Mouse (Mus musculus): Measurements from ENCODE around the gene Neurl2. TPM values are rescaled to one million over a fixed set of nuclear protein-coding genes. Genes with fewer than 3 reads are reported as not detected.

Gene Neurl2
- polyA plus RNA-seq, 1 experiment from 2014 or later: 3.9 TPM

Other genes with a start within 250 kb of the Neurl2 start
- gene Wfdc6a, start 248.0 kb downstream of the Neurl2 start, polyA plus RNA-seq (2014; fragmentation: Nextera tagmentation; extraction: Ambion mirVana): not detected in 2 replicates
- gene Eppin, start 239.9 kb downstream of the Neurl2 start, polyA plus RNA-seq (2014; fragmentation: Nextera tagmentation; extraction: Ambion mirVana): not detected in 2 replicates
- gene Wfdc6b, start 219.9 kb downstream of the Neurl2 start, polyA plus RNA-seq (2014; fragmentation: Nextera tagmentation; extraction: Ambion mirVana): not detected in 2 replicates
- not detected in 2 replicates for gene Wfdc8, start 219.8 kb downstream of the Neurl2 start, polyA plus RNA-seq (2014; fragmentation: Nextera tagmentation; extraction: Ambion mirVana)
- not detected in 2 replicates for gene Wfdc16, start 194.7 kb downstream of the Neurl2 start, polyA plus RNA-seq (2014; fragmentation: Nextera tagmentation; extraction: Ambion mirVana)
- gene Wfdc10, start 177.4 kb downstream of the Neurl2 start, polyA plus RNA-seq (2014; fragmentation: Nextera tagmentation; extraction: Ambion mirVana): not detected in 2 replicates
- gene Wfdc9, start 176.9 kb downstream of the Neurl2 start, polyA plus RNA-seq (2014; fragmentation: Nextera tagmentation; extraction: Ambion mirVana): not detected in 2 replicates
- not detected in 2 replicates for gene Wfdc11, start 159.4 kb downstream of the Neurl2 start, polyA plus RNA-seq (2014; fragmentation: Nextera tagmentation; extraction: Ambion mirVana)
- gene Wfdc13, start 148.3 kb downstream of the Neurl2 start, polyA plus RNA-seq (2014; fragmentation: Nextera tagmentation; extraction: Ambion mirVana): not detected in 2 replicates
- not detected in 2 replicates for gene Spint4, start 135.0 kb downstream of the Neurl2 start, polyA plus RNA-seq (2014; fragmentation: Nextera tagmentation; extraction: Ambion mirVana)
- gene Spint5, start 118.2 kb downstream of the Neurl2 start, polyA plus RNA-seq (2014; fragmentation: Nextera tagmentation; extraction: Ambion mirVana): not detected in 2 replicates
- 0.35 and 0.77 TPM in 2 replicates for gene Wfdc3, start 87.5 kb downstream of the Neurl2 start, polyA plus RNA-seq (2014; fragmentation: Nextera tagmentation; extraction: Ambion mirVana)
- 62.2 and 64.9 TPM in 2 replicates for gene Dnttip1, start 87.5 kb downstream of the Neurl2 start, polyA plus RNA-seq (2014; fragmentation: Nextera tagmentation; extraction: Ambion mirVana)
- 162 and 198 TPM in 2 replicates for gene Ube2c, start 63.6 kb downstream of the Neurl2 start, polyA plus RNA-seq (2014; fragmentation: Nextera tagmentation; extraction: Ambion mirVana)
- gene Tnnc2, start 53.5 kb downstream of the Neurl2 start, polyA plus RNA-seq (2014; fragmentation: Nextera tagmentation; extraction: Ambion mirVana): not detected in 2 replicates
- 20.4 and 22.8 TPM in 2 replicates for gene Snx21, start 47.6 kb downstream of the Neurl2 start, polyA plus RNA-seq (2014; fragmentation: Nextera tagmentation; extraction: Ambion mirVana)
- gene Acot8, start 28.6 kb downstream of the Neurl2 start, polyA plus RNA-seq (2014; fragmentation: Nextera tagmentation; extraction: Ambion mirVana): 12.0 and 14.3 TPM in 2 replicates
- gene Zswim3, start 28.4 kb downstream of the Neurl2 start, polyA plus RNA-seq (2014; fragmentation: Nextera tagmentation; extraction: Ambion mirVana): 13.0 and 15.0 TPM in 2 replicates
- 19.5 and 23.5 TPM in 2 replicates for gene Zswim1, start 10.8 kb downstream of the Neurl2 start, polyA plus RNA-seq (2014; fragmentation: Nextera tagmentation; extraction: Ambion mirVana)
- gene Spata25, start 4.9 kb downstream of the Neurl2 start, polyA plus RNA-seq (2014; fragmentation: Nextera tagmentation; extraction: Ambion mirVana): 0.30 TPM in 1 of 2 replicates, not detected in the other
- 79.5 and 84.4 TPM in 2 replicates for gene Ctsa, start 583 bp downstream of the Neurl2 start, polyA plus RNA-seq (2014; fragmentation: Nextera tagmentation; extraction: Ambion mirVana)
- 58.4 and 80.3 TPM in 2 replicates for gene Pltp, start 24.3 kb upstream of the Neurl2 start, polyA plus RNA-seq (2014; fragmentation: Nextera tagmentation; extraction: Ambion mirVana)
- gene Pcif1, start 45.8 kb upstream of the Neurl2 start, polyA plus RNA-seq (2014; fragmentation: Nextera tagmentation; extraction: Ambion mirVana): 83.9 and 85.1 TPM in 2 replicates
- gene Zfp335, start 78.3 kb upstream of the Neurl2 start, polyA plus RNA-seq (2014; fragmentation: Nextera tagmentation; extraction: Ambion mirVana): 8.9 and 13.4 TPM in 2 replicates
- gene Mmp9, start 107.3 kb upstream of the Neurl2 start, polyA plus RNA-seq (2014; fragmentation: Nextera tagmentation; extraction: Ambion mirVana): 12.8 and 15.5 TPM in 2 replicates
- 15.1 and 17.7 TPM in 2 replicates for gene Slc12a5, start 127.3 kb upstream of the Neurl2 start, polyA plus RNA-seq (2014; fragmentation: Nextera tagmentation; extraction: Ambion mirVana)
- gene Ncoa5, start 201.4 kb upstream of the Neurl2 start, polyA plus RNA-seq (2014; fragmentation: Nextera tagmentation; extraction: Ambion mirVana): 69.6 and 95.3 TPM in 2 replicates
- gene Cd40, start 222.2 kb upstream of the Neurl2 start, polyA plus RNA-seq (2014; fragmentation: Nextera tagmentation; extraction: Ambion mirVana): 7.4 and 8.2 TPM in 2 replicates